Mouse (Mus musculus) testis, postnatal 10 days (tissue): ENCODE data around the gene Ssr3.

Experiments
- DNase-seq: peaks from one replicate; pipeline ENCODE4 v3.0.0; 2021; ENCODE audit warnings: low spot score

Ssr3 gene

DNA sequence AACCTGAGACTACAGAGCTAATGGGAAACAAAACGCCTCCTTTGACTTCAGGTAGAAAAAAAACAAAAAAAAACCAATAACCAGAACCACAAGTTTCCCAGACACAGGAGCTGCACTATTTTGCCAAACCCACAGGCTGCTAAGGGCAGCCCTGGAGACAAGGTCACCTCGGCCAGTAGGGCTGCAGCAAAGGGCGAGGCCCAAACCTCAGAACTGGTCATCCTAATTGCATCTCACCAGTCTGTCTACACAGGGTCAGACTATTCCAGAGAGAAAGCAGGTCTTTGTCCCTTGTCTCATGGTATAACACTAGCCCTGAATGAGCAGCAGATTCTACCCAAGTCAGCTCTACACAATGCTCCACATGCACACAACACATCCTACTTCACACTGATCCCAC is 17.7 kb downstream of the Ssr3 start:
- no peak for DNase-seq

DNA sequence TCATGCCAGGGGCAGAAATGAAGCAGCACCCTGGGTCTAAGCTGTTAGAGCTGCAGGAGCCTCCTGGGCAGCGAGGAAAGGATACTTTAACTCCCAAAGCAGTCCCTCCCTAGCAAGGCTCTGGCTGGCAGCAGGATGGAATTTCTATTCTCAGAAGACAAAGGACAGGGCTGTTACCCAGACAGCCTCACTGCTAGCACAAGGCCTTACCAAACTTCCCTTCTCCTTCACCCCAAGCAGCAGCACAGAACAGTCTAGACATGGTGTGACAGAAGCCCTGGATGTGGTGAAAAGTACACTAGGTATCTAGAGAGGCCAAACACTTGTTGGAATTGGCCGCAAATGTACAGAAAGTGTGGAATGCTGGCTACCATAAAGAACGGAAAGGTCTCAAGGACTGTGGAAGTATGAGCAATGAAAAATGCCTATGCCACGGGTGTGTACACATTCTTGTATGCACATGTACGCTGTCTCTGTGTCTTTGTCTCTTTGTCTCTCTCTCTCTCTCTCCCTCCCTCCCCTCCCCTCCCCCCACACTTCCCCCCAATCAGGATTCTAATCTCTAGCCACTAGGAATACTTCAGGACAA is 18.7 kb downstream of the Ssr3 start:
- no peak for DNase-seq

DNA sequence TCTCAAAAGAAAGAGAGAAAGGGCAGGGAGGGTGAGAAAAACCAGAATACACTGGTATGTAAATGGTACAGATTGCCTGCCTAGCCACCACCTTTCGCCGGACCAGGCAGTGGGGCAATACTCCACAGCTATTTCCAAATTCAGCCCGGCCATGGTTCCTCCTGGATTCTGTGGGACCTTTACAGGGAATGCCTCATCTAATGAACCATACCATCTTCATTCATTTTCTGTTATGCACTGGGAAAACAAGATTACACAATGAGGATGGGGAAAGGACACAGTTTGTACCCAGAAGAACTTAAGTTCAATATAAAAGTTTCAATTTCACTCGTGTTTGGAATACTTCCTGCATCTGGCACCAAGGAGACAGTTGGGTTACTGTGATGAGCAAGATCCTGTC is 19.9 kb downstream of the Ssr3 start:
- DNase-seq, result no peak

DNA sequence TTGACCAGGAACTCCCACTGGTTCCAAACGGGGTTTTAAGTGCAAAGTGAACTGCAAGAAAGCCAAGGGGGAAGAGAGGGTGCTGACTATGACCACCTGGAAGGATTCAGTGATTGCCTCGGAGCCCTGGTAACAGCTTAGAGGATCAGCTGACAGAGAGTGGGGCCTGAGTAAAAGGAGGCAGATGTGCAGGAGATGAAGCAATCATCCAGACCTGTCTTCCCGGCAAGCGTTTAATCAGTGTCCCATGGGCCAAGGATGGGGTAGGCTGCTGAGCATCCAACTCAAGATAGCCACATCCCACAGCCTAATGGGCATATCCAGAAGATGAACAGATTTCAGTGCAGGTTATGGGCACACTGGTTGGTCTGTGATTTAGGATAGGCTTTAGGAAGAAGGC is 24.5 kb downstream of the Ssr3 start:
- DNase-seq, result no peak

DNA sequence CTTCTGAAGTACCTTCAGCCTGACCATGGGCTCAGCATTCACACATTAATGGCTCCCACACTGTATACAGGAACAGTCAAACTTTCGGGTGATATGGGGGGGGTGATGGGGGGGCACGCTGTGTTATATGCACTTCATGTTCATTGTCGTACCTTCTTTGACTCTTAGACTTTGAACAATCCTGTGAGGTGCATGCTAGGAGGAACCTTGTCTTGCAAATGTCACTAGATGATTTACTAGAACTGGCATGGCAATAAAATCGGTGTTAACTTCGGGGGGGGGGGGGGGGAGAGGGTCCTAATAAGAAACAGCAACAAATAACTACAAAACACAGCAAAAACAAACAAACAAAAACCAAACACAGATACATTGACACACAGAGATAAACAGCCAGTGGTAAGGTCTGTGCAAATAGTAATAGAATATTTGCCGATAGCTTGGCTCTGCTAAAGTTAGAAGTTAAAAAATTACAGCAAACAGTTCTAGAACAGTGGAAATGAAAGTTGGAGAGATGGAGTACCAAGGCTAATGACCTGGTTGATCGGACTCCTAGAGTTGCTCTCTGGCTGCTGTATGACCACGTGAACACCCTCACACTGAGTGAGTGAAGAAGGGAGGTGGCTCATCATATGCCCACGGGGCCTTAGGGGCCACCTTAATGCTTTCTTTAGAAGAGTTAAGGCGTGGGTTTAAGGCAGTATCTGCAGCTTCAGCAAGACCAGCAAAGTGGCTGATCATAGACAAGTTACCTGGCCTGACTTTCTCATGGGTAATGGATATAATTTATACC is 26.3 kb downstream of the Ssr3 start:
- no peak for DNase-seq

DNA sequence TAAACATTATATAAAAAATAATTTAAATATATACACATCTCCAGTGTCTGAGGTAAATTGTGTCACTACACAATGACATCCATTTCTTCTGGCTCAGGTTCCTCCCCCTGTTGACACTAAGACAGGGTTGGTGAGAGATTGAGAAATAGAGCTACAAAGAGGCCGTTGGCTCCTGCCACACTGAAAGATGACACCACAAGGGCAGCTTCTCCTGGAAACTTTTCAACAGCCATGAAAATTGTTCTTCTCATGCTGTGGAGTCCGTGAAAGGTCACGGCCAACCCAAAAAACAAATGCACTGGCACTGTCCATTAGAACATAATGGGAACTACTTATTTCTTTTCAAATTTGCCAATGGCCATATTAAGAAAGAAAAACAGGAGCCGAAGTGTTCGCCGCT is 27.2 kb downstream of the Ssr3 start:
- DNase-seq, result no peak

DNA sequence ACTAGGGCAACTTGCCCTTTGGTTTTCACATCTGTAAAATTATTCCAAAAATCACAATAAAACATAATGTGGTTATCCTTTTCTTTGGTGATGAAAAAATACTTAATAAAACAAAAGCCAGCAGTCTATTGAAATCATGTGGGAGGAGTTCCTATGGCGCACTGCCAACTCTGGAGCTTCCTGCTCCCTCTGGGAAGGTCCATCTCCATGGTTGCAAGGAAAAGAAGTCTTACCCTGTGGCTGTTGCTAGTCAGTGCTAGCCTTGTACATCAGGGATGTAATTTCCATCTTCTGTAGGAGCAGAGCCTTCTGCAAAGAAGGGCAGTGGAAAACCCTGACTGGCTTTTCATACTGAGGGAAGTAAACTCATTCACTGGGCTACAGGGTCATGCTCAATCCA is 29.0 kb downstream of the Ssr3 start:
- peak; percentile 74 for DNase-seq

DNA sequence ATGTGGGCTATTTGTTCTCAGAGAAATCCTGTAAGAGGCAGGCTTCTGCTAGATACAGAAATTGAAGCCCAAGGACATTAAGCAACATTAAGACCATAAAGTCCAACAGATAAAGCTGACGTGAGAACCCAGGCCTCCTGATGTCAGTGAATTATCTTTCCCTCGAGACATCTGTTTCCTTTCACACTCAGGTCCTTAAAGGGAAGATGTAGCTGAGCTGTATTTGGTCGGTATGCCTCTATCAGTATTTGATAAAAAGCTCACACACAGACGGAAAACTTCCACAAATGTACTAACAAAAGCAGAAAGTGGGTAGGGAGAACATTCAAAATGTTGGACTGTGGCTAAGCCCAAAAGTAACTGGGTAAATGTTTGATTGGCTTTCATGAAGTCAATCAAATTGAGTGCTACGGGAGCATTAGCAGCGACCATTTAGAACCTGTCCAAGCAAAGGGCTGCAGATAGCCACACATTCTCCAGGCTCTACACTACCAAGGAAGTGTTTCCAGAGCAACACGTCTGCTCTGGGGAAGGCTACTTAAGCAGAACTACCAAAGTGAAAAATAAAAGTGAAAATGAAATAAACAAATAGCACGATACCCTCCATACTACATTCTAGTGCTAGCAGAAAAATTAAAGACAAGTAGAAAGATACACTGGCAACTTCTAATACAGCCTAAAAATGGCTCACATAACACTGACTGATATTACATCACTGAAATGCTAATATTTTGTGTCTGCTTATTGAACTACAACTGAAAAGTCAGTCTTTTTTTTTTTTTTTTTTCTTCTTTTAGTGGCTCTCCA is 32.1 kb downstream of the Ssr3 start:
- DNase-seq, result no peak

DNA sequence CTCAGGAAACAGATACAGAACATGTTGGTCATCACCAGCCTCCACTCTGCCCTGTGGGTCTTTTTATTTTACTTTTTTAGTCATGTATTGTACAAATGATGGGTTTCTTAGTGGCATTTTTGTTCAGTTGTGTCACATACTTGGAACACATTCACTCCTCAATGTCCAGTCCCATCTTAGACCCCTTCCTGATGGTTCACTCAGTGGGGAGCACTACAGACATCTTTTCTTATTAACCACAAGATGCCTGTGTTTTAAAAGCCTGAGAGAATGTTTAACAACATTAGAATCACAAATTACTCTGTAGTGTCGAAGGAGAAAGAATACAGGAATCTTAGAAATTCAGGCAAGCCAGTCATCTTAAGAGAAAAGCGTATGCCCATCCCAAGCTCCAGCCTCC is 33.6 kb downstream of the Ssr3 start:
- DNase-seq, result no peak

DNA sequence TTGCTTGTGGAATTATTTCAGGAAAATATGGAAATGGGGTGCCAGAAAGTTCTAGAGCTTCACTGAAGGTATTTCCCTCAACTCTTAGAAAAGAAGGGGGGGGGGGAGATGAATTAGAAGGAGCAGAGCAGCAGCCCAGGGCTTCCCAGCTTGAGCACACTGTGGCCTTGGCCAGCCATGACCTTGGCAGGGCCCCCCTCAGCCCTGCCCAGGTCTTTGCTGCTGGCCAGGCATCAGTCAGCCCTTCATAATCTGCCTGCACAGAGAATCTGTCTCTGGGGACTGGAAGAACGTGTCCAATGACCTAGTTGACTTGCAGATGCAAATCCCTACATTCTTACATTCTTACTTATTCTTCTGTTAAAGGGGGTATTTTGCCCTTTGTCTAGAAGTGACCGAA is 34.1 kb downstream of the Ssr3 start:
- DNase-seq, result no peak

DNA sequence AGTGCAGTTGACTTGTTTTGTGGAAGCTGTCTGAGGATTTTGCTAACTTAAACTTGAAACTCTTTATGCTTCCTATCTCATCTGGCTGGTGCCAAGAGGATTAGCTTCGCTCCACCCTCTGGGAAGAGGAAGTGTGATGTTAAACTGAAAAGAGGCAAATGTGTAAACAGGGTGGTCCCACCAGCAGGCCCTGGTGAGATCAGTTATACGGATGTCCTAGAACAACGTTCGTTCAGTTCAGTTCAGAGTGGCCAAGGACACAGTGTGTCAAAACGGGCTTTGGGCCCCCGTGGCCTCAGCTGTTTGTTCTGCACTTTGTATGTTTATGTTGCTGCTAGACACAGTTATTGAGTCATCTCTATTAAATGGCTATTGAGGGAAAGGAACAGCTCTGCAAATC is 36.9 kb downstream of the Ssr3 start:
- DNase-seq, result no peak

DNA sequence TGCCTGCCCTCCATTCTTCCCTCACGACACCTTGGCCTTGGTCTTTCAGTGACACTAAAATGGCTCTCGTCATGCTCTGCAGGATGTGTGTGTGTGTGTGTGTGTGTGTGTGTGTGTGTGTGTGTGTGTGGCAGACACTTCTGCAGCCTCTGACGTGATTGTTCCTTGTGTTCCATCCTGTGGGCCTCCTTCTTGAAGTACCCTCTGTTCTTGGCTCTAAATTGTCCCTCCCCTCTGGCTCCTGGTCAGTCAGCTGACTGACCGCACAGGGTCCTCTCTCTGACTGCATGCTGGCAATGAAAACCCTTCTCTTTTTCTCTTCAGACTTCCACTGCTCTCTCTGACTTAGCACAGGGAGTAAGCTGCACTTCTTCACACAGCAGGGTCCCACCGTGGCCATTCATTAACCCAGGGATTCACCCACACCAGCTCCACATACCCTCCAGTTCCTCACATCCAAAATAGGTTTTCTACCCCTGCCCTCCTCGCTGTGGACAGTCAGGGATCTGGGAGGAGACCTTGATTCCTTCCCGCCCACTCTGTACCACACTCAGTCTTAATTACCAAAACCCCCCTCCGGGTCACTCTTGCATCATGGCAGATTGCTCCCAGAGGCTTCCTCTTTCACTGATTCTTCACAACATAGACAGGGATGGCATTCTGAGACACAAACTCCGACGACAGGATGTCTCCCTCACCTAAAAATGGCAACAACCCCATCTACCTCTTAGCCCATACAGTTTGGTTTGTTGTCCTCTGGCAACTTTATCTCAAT is 39.0 kb downstream of the Ssr3 start:
- peak; percentile 41 for DNase-seq

DNA sequence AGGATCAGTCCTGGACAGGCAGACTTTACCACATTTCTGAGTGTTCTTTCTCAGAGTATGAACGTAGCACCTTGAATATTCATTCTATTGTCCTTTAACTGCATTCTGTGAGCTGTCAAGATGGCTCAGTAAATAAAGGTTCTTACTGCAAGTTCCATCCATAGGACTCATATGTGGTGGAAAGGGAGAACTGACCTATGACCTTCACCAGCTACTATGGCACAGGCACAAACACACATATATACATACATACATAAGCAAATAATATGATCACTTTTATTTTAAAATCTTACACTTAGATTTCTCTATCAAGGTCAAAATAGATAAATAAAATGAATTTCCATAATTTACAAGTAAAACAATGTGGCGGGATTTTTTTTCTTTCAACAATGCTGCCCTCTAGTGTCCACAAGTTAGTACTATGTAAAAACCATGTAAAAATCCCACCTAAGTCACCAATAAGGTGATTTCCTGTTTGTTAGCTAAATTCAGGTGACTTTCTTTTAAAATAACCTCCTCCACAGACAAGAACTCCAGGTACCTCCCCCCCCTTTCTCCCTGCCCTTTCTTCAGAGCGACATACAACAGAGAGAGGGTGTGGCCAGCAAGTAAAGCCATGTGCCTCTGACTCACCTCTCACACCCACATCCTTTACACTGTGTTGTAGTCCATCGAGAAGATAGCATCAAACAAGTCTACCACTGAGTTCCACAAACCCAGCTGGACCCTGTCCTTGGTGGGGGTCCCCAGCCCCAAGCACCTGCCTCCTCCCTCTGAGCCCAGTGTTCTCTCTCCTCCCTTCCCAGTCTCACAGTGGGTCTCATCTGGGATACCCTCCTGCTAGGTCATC is 39.9 kb downstream of the Ssr3 start:
- no peak for DNase-seq

DNA sequence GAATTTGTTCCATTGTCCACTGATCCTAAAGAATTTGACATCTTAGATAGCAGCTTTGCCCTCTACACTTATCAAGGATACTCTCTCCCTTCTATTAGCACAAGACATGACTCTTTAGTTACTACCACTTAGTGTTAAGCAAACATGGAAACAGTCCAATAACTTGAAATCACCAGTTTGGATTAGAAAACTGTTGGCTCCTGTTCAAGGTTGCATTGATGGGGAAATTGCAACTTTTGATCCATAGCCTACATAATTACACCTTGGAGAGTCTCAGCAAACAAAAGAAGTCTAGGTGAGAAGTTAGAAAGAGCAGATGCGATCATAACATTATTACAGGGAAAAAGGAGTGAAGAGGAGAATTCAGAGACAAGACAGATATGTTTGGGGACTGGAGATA is 46.2 kb downstream of the Ssr3 start:
- no peak for DNase-seq

DNA sequence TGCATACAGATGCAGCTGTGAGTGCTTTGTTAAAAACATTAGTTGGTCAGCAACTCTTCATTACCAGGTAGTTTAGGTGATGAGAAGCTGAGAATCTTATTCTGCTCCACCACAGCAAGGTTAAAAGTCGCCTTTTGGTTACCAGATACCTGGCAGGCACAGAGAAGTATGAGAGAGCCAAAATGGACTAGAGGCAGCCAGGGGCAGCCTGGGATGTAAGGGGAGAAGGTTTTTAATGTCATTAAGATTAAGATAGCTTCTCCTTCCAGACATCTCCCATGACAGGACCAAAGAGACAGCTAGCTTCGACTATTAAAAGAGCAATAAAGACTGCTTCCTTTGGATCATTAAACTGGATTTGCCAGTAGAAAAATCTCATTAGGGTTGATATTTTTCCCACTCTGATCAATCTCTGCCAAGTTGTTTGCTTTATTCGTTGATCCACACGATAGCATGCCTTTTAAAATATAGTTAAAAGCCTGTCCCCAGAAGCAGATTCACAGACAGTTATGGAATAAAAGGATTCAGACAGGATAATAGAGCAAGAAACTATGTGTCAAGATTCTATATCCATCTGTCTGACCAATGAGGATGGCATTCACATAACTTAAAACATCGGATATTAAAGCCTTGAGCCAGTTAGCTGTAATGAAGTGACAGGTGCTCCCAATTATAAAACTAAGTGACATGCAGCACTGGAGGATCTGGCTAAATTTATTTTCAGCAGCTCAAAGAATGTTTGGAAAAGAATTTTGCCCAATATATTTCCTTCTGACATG is 52.1 kb downstream of the Ssr3 start:
- DNase-seq, result no peak

DNA sequence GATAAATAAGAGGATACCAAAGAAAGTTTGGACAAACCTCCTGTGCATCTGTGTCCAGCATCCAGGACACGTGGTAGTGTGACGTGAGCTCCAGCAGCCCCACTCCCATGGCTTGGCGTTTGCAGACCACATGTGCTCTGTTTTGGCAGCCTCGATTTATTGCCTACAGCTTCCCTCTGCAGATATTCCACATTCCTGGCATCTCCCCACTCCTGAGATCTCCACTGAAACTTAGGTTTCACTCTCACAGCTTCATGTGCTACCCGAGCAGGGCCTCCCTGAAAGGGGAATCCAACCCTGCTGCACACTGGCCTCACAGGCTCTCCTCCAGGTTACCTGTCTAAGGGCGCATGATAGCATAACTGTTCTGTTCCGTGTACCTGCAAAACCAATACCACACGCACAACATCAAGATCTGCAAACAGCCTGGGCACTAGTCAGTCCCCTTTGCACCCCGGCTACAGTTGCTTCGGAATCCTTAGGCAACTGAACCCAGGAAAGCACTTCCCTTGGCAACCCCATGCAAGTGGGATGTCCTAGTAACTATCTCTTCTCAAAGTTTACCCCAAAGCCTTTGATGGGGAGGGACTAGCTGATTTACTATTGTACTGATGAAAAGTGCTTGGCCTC is 54.5 kb downstream of the Ssr3 start:
- no peak for DNase-seq
